Mouse (Mus musculus) mouse embryonic stem cell (cell line): ENCODE data around the gene Poc1a.

Source experiments
- in situ Hi-C, 2 experiments: fragments of 300-500 bp; cut with MboI; formaldehyde crosslinking; loops; 1 replicate in 1 of 2; 3 replicates in 1 of 2; pipeline ENCODE4 v1.14.3; 2019 to 2020; ENCODE audit warnings: low sequenced_read_pairs in 2 of 2, low pct_unique_long_range_greater_than_20kb in 1 of 2, mixed read lengths in 1 of 2; ENCODE audit not compliant: unreplicated experiment in 1 of 2

Poc1a gene

DNA sequence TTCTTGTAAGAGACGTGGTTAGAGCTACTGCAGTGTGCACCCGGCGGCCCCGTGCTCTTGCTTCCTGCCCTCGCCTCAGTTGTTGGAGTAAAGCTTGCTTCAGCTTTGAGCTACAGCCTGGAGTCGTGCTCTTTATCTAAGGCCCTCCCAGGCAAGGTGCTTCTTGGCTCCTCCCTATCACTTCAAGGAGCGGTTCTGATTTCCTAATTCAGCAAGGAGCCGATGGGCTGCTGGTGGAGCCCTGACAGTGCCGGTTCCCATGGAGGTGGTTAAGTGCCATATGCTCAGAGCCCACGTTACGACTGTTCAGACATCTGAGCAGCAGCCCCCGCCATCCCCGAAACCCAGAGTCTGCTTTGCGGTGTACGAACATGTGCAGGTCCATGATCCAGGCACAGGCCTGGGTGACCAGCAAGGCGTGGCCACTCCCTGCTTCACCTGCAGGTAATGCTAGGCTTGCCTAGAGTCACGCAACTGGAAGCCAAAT is 9.8 kb downstream of the Poc1a start:
- in situ Hi-C loops, result loop anchor here in 1 of 2 experiments (10.0 kb wide), 1 partner anchor 124 kb away; no protein-coding TSS in a partner anchor

DNA sequence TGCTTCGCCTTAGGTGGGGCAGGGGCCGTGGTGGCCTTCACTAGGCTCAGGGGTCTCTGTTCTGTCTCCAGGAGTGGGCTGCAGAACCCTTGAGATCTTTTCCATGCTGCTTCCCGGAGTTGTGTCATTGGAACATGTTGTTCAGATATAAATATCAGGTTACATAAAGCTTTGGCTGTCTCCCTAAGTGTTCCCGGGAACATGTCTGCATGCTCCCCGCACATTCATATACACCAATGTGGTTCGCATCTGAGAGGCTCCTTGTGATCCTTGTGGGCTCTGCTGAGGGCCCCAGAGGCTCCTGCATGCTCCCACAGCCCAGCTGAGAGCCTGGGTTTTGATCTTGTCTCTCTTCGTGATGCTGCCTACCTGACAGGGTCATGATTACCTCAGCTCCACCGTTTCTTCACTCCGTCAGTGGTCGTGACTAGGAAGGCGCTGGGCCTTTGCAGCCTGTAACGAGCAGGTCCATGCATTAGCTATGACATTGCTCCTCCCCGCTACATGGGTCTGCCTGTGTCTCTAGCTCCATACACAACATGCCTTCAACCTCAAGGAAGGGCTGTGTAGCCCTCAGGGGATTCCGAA is 12.8 kb downstream of the Poc1a start:
- in situ Hi-C loops, result loop anchor here in 1 of 2 experiments (10.0 kb wide), 1 partner anchor 121 kb away; no protein-coding TSS in a partner anchor

GRCm38 (mm10) chr9:106296637-106297174 is 15.8 kb downstream of the Poc1a start:
- in situ Hi-C loops, result loop anchor here in 1 of 2 experiments (10.0 kb wide), 1 partner anchor 118 kb away; no protein-coding TSS in a partner anchor

DNA sequence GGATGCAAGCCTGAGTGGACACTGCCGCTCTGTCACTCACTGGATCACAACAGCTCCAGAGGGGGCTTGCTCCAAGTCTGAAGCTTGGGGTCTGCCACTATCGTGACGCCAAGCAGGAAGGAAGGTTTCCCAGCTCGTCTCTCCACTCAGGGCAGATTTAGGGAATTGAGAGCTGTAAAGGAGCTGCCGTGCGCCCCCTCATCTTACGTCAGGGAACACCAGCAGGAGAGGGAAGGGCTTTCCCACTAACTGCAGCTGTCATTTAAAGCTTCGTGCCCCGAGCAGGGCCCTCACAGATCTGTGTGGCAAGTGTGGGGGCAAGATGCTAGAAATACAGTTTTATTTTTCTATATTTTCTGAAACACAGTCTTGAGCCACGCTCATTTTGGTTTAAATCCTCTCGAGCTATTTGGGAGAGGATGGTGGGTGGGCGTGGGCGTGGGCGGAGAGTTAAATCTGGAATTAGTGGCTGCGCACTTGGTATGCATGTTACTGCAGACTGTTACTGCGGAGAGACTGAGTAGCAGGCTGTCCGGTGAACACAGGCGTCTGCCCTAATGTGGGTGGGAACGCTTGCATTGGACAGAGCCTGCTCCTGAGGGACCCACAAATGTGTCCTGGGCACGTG is 19.4 kb downstream of the Poc1a start:
- in situ Hi-C loops, result no loop called here

DNA sequence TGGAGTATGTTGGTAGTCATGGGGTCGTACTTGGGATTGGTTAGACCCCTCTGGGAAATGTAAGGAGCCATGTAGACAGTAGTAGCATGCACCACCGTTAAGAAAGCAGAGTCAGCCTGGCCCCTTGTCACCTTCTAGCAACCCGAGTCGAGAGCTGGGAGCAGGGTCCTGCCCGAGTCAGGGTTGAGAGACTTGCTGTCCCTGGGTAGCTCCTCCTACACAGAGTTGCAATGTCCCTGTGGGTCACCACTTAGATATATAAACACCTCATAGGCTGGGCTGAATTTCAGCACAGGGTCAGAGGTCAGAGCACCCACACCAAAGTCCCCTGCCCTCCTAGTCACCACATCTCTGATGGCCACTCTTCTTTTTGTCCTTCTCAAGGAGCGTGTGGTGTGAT is 20.1 kb downstream of the Poc1a start:
- in situ Hi-C loops, result no loop called here

GRCm38 (mm10) chr9:106301446-106302080 is 20.7 kb downstream of the Poc1a start:
- in situ Hi-C loops, result no loop called here

GRCm38 (mm10) chr9:106302446-106303150 is 21.7 kb downstream of the Poc1a start:
- in situ Hi-C loops, result no loop called here

- in situ Hi-C loops, result no loop called here
Measured at GRCm38 (mm10) chr9:106303460-106303960, 22.6 kb downstream of the Poc1a start.

DNA sequence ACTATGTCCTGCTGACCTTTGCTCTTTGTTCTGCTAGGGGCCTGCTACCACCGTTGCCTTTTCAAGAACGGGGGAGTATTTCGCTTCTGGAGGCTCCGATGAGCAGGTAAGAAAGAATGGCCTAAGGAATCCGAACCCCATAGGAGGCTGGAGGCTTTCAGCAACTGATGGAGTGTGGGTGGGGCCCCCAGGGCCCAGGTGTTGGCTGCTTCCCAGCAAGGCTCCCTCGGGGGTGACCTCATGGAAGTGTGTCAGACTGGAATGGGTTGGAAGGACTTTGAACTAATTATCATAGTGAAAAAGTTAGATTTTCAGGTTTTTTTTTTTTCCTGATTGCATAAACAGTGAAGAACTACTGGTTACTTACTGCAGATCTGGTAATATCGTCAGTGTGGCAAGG is 24.4 kb downstream of the Poc1a start:
- in situ Hi-C loops, result loop anchor here in 1 of 2 experiments (5.0 kb wide), 1 partner anchor 97 kb away; no protein-coding TSS in a partner anchor

GRCm38 (mm10) chr9:106306662-106307351 is 25.9 kb downstream of the Poc1a start:
- in situ Hi-C loops, result loop anchor here in 1 of 2 experiments (5.0 kb wide), 1 partner anchor 95 kb away; no protein-coding TSS in a partner anchor

GRCm38 (mm10) chr9:106308151-106308550 is 27.3 kb downstream of the Poc1a start:
- in situ Hi-C loops, result loop anchor here in 1 of 2 experiments (5.0 kb wide), 1 partner anchor 94 kb away; no protein-coding TSS in a partner anchor

- in situ Hi-C loops, result loop anchor here in 1 of 2 experiments (5.0 kb wide), 1 partner anchor 94 kb away; no protein-coding TSS in a partner anchor
Measured at GRCm38 (mm10) chr9:106308555-106308954, 27.7 kb downstream of the Poc1a start.

GRCm38 (mm10) chr9:106308983-106309382 is 28.1 kb downstream of the Poc1a start:
- in situ Hi-C loops, result loop anchor here in 1 of 2 experiments (5.0 kb wide), 1 partner anchor 93 kb away; no protein-coding TSS in a partner anchor

- in situ Hi-C loops, result loop anchor here in 1 of 2 experiments (5.0 kb wide), 1 partner anchor 92 kb away; no protein-coding TSS in a partner anchor
Measured at GRCm38 (mm10) chr9:106309859-106310258, 29.0 kb downstream of the Poc1a start.

DNA sequence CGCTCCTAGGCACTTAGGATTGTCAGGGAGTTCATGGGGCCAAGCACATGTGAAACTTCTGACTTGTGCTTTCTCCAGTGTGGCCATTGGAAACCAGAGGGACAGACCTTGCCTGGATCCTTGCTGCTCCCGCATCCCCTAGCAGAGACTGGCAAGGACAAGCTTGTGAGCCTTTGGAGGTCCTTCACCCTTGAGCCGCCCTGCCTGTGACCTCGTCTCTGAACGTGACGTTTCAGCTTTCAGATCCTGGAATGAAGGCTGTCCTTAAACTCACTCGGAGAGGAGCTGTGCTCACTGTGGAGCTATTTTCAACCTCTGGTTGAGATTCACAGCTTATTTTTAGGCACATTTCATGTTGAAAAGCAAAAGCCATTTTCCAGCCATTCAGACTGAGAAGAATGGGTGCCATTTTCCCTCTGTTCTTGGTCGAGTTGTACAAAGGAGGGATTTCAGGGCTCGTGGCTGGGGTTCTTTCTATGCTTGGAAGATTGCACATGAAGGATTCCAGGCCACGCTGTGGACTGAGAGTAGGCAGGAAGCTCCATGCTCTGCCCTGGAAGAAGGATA is 30.8 kb downstream of the Poc1a start:
- in situ Hi-C loops, result no loop called here

DNA sequence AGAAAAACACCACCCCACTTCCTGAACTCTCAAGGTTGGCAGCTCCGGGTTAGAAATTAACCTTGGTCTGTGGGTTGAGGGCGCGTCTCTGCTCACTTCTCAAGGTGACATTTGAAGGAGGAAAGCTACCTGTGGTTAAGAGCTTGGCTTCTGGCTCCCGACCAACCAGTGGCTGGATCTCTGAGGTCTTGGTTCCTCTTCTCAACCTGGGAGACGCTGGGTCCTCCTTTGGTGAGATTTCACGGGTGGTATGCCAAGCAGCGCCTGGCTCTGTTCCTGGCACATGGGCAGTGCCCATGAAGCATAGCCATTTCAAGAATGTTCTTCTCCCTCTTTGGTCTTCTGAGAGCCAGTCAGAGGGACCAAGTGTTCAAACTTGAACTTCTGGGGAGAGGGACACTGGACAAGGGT is 32.1 kb downstream of the Poc1a start:
- in situ Hi-C loops, result no loop called here

GRCm38 (mm10) chr9:106314196-106314595 is 33.3 kb downstream of the Poc1a start:
- in situ Hi-C loops, result no loop called here
